Mouse (Mus musculus): Measurements from ENCODE around the gene Gm20604.

Gm20604 gene

DNA sequence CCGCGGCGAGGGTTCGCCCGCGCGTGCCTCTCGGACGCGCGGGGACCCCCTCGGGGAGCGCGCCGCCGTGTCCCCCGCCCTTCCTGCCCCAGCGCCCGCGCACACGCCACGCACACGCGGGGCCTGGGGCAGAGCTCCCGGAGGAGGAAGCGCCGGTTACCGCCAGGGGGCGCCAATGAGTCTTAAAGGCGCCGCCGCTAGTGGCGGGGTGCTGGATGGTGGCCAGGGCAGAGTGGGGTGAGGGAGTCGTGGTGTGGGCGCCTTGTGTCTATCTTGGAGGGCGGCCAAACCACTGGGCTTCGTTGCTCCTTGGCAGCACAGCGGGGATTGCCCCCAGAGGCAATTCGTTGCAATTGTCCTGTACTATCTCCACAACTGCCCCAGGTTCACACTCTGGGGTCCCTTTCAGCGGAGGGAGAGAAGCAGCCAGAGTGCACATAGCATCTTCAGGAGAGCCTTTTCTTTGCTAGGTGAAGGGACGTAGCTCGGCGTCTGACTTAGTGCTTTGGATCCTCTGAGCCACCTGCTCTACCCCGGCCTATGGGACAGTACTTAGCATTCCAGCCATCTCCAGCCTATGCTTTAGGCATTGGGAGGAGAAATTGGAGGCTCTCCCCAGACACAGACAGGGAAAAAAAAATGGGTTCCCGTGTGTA lies 53.1 kb downstream of the Gm20604 start:
- DNase-seq = peak; percentile 90

DNA sequence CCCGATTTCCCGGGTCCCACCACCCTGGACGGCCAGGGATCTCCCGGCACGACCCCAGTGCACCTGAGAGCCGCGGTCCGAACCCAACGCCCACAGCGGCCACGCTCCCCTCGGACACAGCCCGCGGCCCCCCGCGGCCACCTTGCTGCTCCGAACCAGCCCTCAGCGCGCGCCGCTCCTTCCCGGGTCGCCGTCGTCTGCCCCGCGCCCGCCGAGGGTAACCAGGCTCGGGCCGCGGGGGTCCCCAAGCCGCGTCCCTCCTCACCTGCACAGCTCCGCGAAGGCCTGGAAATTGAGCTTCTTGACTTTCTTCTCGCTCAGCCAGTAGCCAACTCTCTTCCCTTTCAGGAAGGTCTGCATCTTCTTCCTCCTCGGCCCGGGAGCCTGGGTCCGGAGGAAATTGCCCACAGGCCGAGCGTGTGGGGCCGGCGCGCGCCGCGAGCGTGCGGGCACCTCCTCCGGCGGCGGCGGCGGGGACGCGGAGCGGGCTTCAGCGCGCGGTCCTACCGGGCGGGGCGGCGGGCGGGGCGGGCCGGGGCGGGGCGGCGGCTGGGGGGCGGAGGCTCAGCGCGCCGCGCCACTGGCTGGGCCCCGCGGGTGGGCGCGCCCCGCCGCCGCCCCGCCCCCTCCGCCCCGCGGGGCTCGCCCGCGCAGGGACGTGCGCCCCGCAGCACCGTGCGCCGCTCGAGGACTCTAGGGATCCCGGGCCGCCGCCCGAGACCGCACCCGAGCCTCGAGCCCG lies 53.8 kb downstream of the Gm20604 start, which contains the start of gene Itpk1:
Gene Itpk1 (minus strand): TSS at position 474 of the 742 bp plus-strand sequence.
- DNase-seq = peak; percentile 66

DNA sequence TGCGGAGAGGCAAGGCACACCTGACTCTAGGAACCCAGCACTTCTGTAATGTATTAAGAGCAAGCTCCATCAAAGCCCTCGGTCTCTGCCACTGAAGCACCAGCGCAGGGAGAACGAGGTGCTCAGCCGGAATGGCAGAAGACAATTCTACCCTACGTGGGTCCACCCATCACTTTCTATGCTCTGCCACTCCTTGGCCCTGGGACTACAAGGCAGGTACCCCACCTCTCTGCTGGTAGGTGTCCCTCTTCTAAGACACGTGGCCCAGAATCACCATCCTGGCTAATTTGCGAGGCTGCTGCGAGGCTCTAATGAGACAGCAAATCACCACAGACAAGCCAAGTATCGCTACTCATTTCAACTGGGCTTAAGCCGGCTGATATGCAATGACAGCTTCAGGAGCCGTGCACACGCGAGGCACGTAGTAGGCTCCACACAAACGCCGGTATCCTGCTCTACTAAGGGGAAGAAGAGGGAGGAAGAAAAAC lies 54.5 kb downstream of the Gm20604 start:
- peak; percentile 39 for DNase-seq

- DNase-seq = no peak
Measured at GRCm38 (mm10) chr12:102703441-102703840, 55.0 kb downstream of the Gm20604 start.

DNA sequence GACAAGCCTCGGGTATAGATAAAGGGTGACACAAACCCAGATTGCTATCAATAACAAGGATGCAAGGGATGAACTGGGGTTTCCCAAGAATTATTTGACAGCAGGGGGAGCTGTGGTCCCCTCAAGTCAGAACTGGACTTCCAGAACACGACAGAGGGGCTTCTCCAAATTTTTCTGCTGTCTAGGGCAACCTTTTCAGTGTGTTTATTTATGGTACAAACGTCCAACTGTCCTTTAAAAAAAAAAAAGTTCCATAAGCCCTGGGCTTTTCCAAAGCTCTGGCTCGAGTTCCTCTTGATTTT lies 55.4 kb downstream of the Gm20604 start:
- no peak for DNase-seq

DNA sequence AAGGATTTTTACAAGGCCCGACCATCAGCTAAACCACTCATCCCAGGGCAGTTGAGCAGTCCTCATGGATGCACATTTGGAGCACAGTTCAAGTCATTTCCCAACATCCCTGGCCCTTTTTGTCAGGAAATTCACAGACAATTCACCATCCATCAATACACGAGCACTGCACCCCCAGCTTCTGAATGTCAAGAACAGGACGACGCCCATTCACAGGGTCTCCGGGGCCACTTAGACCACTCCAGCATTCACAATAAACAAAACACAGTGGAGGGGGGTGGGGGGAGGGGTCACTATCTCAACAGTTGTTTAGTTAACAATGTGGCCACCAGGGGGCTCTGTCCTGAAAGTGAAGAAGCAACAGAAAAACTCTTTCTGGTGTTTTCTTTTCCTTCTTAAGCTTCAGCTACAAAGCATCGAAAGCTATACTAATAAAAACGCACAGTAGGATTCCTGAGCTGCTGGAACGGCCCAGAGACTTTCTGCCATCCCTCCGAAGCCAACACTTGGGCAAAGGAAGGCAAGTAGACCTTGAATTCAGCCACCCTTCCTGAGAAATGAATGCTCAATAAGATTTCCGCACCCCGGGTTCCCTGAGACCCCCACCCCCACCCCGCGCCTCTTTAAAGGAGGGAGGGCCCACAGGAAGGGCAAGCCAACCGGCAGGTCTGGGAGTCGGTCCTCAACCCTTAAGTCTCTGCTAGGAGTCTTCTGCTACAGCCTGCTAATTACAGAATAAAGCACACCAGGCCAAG lies 55.9 kb downstream of the Gm20604 start:
- DNase-seq = peak; percentile 86

- no peak for DNase-seq
Measured at GRCm38 (mm10) chr12:102701691-102702207, 56.7 kb downstream of the Gm20604 start.

- no peak for DNase-seq
Measured at GRCm38 (mm10) chr12:102700453-102700852, 58.0 kb downstream of the Gm20604 start.

DNA sequence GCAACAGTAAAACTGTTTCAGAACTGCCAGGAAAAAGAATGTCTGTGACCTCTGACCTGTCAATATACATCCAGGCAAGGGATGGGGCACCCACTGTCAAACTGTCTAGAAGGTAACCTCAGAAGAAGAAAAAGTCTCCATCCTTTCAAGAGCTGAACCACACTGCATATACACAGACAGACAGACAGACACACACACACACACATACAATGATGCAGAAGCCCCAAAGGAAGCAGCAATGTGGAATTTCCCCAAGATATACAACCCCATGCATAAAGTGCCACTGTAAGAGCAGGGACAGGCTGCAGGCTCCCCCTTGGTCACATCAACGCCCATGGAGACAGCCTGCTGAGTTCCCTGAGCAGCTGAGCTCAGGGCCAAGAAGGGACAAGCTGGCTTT lies 59.3 kb downstream of the Gm20604 start:
- no peak for DNase-seq

- DNase-seq = peak; percentile 64
Measured at GRCm38 (mm10) chr12:102698089-102698684, 60.3 kb downstream of the Gm20604 start.

GRCm38 (mm10) chr12:102697381-102697780 lies 61.1 kb downstream of the Gm20604 start:
- no peak for DNase-seq

DNA sequence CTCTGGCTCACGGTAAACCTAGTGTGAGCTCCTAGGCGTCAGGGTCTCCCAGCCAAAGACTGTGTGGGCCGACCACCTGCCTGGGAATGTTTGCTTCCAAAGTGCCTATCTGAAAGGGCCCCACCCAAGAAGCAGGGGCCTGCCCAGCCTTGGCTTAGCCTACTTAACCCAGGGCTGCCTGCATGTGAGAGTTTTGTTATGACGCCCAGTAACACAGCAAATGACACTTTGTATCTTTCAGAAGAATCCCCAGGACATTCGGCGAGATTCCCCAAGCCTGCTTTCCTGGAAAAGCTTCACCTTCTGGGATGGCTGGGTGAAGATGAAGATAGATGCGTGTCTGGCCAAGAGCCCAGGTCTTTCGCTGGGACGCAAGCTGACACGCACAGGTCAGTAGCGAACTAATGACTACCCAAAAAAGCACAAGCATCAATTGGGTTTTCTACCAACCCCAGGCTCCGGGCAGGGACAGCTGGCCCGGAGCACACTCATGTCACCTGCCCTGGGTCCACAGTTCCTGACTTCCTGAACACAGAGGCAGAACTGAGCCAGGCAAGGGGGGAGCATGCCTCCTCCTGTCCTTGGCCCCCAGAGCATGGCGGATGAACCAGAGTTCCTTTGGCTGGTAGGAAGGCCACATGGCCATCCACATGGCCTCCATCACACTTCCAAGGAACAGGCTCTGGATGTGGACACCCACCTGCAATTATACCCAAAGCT lies 61.7 kb downstream of the Gm20604 start:
- no peak for DNase-seq

DNA sequence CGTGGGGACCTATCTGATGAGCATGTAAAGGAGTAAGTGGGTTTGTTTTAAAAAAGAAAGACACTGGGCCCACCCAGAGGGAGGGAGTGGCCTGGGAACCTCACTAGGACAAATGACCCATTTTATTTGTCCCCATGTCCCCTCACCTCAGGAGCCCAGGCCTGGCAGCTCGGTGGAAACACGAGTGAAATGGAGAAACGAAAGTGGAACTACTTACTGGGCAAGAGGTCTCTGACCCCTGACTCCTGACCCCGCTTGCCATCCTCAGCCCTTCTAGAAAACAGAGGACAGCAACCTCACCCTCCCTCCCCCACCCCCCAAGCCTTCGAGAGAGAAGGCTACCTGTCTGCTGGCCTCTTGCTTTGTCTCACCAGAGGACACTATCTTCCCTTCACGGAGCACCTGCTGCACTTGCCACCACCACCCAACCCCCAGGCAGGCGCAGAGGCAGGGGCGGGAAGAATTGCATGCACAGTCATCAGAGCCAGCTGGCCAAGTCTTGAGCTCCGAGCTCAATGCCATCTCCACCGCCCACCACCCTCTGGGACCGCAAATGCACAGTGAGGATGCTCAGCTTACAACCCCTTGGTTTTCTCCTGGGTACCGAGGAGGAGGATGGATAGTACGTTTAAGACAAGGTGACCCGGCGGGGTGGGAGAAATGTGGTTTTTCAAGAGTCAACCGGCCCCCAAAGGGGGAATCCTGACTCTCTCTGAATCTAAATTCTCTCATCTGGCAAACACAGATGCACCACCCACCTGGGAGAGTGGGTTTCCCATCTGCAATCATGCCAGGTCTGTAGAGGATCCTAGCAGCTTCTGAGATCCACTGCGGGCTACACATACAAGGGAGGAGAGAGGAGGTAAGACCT lies 62.9 kb downstream of the Gm20604 start:
- DNase-seq = peak; percentile 72

GRCm38 (mm10) chr12:102691761-102692160 lies 66.7 kb downstream of the Gm20604 start:
- no peak for DNase-seq

All from thymus, postnatal 25 days (tissue).